Mouse (Mus musculus) kidney, adult 2 months (tissue): ENCODE results near the gene Tgif2.

ENCODE experiments used
- CTCF ChIP-seq: fragments of 200-500 bp; conservative IDR thresholded peaks from 2 replicates; pipeline ENCODE4 v1.5.1; 2011; ENCODE audit warnings: low read depth, mild to moderate bottlenecking, control low read depth, low read length, moderate library complexity, mixed read lengths; ENCODE audit not compliant: insufficient read depth, insufficient read length
- POLR2A ChIP-seq: fragments of 200-500 bp; IDR thresholded peaks from one replicate; pipeline ENCODE4 v1.6.1; 2011; ENCODE audit warnings: low read depth, low read length, control low read depth

DNA sequence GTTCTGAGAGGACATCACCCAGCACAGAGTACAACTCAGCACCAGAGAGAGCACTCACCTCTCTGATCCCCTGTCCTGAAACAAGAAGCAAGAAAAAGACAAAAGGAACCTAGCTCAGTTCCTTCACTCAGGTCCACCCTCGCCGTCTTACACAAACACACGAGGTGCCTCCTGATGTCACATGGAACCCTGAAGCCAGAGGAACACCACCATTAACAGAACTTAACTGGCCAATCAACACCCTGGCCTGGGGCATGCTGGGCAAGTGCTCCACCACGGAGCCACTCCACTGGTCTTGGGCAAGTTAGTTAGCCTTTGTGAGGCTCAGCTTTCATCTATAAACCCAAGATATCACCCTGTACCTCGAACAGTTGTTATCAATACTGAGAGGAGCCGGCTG is 32.9 kb upstream of the Tgif2 start:
- TF ChIP-seq CTCF: no peak
- no peak for TF ChIP-seq POLR2A
